Mouse (Mus musculus): Measurements from ENCODE around the gene Tmem136.
A peak's percentile ranks its signal among the peaks of the same experiment; 100 is the strongest.
"Not testable (repeated sequence)": the region's sequence is repeated elsewhere in the genome, so short reads cannot be mapped to it uniquely, and the experiment has no call there.

Tmem136 gene

DNA sequence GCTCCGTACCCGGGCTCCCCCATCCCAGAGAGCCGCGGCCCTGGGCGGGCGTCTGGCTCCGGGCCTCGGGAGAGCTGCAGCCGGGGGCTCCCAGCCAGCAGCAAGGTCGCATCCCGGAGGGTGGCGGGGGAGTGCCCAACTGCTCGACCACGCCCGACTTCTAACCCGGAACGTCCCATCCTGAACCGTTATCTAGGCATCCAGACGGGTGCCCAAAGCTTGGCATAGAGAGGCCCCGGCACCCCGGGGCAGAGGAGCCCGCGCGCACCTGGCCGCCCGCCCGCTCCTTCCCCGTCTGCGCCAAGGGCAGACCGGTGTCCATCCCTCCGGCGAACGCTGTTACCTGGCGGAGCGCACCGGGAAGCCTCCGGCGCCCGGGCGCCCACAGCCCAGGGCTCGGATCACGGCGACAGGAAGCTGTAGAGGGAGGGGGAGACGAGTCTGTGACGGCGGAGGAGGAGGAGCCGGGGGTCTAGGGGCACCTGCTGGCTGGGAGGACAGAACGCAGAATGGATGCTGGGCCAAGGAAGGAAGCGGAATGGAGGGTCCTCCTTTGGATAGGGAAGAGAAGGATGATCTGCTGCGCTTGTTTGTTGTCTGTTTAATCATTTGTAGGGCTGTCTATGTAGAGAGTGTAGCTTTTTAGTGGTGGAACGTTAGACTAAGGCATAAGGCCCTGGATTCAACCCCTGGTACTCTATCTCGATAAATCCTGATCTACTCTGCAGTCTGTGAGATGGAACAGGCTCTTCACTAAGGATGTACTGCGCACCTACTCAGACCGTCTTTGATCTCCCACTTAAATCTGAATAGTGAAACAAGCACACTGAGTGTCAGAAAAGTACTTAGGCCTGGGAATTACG is at the start of gene Tmem136:
Tmem136 (minus strand) TSS at position 437 of the 863 bp plus-strand sequence.
- DNase-seq (ENCODE audit: low read depth, low spot score) = no peak

DNA sequence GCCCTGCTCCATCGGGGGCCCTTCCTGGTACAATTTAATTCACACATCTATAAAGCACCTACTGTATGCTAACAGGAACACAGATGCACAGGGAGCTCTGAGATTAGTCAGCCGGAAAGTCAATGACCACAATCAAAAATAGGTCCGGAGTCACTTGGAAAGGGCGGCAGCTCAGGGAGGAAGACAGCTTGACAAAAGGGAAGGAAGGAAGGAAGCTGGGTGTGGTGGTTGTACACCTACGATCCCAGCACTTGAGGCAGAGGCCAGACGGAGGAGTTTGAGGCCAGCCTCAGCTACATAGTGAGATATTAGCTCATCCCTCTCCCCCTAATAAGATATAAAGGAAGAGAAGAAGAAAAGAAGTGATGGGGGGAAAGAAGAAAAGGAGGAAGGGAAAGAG is 39.6 kb upstream of the Tmem136 start:
- no peak for DNase-seq (ENCODE audit: low read depth, low spot score)

DNA sequence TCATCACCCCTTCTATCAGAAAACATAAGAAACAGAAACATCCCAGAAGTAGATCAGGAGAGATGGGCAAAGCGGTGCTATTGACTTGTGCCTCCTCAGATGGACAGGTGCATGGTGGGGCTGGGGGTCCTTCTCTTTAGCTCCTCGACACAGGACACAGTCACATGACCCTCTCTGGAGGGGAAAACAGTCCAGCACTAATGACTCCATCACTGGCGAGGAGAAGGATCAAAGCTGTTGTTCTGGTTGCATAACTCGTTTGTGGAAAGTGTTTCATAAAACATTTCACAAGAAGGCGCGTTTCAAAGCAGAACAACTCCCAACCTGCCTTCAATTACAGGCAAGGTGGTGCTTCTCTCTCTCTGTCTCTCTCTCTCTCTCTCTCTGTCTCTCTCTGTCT is 35.4 kb upstream of the Tmem136 start:
- DNase-seq (ENCODE audit: low read depth, low spot score) = no peak

DNA sequence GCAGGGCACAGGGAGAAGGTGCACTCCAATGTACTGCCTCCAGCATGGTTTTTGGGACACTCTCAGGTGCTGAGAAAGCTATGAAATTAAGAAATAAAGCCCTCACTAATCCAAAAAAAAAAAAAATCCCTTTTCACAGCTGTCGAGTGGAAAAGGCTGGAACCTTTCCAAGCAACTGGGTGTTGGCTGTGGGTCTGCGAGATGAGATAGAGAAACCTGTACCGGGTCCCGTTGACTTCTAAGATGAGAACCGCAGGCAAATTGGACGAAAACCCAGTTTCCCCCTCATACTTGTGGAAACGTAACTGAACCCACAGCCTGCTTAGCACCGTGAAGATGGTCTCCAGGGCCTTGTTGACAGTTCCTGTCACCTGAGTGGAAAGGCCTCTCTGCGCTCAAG is 34.6 kb upstream of the Tmem136 start:
- DNase-seq (ENCODE audit: low read depth, low spot score) = no peak

DNA sequence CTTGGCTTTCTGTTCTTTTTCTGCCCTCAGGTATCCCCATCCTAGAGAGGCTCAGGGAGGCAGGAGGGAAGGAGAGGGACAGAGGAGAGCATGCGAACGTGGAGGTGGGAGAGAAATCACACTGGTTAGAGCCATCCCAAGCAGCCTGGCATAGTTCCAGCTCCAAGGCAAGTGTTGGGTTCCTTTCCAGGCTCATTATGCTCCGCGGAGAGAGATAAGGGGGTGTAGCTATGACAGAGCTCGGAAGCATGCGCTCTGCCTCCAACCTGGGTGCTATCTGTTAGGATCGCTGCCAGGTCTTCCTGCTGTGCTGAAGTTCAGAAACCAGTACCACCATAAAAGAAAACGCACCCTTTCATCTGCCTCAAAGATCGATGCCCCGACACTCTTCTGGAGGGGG is 33.7 kb upstream of the Tmem136 start:
- DNase-seq (ENCODE audit: low read depth, low spot score) = no peak

DNA sequence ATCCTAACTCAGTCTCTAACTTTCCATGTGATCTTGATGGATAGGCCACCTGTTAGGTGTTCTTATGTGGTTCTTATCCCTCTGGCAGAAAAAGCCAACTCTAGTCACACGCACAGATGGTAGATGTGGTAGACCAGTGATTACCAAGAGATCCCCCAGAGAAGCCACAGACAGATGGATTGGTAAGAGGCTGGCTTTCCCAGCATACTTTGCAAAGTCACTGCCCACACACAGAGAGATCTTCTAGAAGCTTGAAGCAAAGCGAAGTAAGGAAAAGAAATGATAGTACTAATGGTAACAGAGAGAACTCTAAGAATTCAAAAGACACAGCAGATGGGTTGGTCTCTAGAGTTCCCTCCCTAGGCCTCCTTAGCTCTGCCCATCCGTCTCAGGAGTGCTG is 33.1 kb upstream of the Tmem136 start:
- DNase-seq (ENCODE audit: low read depth, low spot score) = no peak

DNA sequence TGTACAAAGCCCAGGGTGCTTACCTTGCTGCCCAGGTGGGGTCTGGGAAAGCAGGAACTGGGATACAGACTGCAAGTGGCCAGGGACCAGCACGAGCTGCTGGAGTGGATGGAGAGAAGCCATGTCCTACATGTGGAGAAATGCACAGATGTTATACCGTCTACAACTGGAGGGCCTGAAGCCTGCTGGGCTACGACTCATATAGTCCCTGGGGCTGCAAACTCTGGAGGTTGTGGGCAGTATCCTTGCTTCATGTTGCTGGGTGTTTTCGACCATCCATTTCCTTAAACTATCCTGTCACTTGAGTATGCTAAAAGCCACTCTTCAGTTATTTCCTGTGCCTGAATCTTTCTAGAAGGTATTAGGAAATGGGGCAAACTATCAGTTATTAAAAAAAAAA is 28.8 kb upstream of the Tmem136 start:
- no peak for DNase-seq (ENCODE audit: low read depth, low spot score)

DNA sequence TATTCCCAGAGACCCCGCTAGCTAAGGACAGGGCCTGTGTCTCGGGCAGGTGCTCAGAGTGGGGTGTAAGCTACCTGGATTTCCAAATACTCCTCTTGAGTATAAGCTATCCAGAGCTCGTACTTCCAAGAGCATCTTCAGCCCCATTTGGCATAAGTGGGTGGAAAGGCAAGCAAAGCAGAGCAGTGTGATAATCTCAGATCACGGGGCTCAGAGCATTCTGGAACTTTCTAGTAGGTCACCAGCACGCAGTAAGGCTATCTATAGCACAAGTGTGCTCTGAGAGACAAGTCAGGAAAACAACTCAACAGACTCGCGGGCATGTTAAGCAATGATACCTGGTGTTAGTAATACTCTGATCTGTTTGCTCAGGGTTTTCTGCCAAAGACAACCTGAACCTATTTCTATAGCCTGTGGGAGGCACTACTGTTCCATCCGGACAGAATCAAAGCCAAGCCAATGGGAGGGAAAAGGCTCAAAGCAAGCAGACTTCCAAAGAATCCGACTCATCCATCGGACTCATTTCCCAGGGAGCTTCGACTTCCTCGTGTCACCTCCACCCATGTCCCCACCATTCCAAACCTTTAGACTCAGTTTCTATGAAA is 27.9 kb upstream of the Tmem136 start:
- DNase-seq (ENCODE audit: low read depth, low spot score) = no peak

DNA sequence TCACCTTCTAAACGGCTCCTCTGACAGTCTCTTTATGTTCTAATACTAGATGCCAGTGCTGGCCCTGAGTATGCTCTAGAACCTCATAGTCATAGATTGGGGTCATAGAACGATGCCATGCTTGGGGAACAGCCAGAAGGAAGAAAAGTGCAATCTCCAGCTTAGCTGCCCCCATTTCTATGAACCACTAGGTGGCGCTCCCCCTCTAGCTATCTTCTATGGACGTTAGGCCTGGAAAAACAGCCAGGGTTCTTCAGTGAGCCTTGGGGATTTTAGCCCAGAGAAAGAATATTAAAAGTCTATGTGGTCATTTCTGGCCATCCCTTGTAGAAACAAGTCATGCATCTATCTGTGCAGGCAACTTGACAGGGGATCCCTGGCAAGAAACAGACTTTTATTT is 25.5 kb upstream of the Tmem136 start:
- peak; percentile 53 for DNase-seq (ENCODE audit: low read depth, low spot score)

DNA sequence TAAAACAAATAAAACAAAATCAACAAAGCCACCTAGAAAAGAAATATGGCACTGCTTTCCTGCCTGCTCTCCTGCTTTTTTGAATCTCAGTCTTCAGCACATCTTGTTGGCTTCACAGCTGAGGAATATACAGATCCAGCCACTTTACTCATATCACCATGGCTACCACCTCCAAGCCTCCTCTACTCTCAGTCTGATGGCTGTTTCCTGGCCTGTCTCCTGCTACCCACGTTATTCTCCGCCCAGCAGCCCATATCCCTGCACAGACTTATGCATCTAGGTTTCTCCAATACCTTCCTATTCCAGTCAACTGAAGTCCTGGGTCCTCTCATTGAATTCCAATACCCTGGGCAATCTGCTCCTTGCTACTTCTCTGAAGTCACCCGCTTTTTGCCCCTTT is 17.2 kb upstream of the Tmem136 start:
- DNase-seq (ENCODE audit: low read depth, low spot score) = no peak

DNA sequence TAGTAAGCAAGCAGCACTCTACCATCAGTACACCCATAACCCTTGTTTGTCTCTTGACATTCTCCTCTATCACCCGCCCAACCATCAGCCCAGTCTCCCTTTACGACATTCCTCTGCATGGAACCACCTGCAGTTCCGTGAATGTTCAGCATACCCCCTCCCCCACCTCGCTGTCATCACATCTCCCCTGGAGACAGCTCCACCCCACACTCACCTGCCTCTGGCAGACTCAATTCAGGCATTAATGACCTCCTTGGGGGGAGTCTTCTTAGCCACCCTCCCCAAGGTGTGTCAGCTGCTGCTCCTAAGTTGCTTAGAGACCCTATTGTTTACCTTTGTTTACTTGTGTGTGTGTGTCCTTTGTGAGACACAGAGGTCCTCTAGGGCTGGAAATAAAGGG is 16.0 kb upstream of the Tmem136 start:
- no peak for DNase-seq (ENCODE audit: low read depth, low spot score)

DNA sequence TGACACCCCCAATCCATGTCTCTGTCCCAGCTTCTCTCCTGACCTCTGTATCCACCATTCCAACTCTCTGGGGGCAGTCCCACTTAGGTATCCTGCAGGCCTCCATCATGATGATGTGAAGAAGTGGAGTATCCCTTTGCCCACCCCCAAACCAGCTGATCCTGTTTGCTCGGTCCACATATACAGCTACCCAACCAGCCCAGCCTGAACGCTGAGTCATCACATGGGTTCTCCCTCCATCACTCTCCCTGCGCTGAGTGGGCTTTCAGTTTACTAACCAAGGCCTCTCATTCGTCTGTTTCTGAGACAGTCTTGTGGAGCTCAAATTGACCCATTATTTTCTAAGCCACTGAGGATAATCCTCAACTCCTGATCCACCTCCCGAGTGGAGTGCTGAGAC is 15.6 kb upstream of the Tmem136 start:
- no peak for DNase-seq (ENCODE audit: low read depth, low spot score)

DNA sequence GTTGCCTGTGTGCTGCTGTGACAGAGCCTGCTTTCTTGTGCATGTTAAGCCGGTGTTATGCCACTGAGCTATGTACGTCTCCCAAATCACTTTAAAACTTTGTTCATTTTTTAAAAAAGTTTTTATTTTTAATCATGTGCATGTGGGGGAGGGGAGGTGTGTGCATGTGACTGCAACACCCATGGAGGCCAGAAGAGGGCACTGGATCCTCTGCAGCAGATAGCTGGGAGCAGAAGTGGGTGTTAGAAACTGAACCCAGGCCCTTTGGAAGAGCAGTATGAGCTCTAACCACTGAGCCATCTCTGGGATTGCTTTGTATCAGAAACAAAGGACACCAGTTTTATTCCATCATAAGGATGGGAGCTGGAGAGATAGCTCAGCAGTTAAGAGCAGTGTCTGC is 14.3 kb upstream of the Tmem136 start:
- no peak for DNase-seq (ENCODE audit: low read depth, low spot score)

DNA sequence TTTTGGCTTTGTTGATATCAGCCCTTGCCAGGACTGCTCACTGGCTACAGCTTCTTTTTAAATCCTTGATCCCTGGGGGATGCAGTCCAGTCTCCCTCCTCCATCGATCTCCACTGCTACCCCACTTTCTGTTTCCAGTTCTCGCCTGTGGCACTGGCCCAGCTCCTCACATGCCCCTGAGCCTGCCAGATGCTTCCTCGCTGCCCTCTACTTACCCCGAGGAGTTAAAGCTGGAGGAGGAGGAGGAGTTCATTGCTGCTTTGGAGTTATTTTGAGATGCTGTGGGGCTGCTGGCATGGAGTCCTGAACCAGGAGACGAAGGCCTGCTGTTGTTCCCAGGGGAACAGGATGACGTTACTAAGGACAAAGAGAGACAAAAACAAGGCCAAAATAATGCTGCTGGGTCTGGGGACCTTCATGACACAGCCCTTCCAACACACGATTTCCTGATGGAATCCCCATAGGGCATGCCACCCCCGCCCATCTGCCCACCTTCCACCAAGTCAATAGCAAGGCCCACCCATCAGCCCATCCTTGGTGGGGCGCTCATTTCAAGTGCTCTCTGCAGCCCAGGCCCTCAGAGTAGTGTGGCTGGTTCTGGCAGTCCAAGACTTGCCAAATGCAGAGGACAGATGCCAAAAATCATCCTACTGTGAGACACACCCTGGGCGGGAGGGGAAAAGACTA is 10.9 kb upstream of the Tmem136 start:
- no peak for DNase-seq (ENCODE audit: low read depth, low spot score)

DNA sequence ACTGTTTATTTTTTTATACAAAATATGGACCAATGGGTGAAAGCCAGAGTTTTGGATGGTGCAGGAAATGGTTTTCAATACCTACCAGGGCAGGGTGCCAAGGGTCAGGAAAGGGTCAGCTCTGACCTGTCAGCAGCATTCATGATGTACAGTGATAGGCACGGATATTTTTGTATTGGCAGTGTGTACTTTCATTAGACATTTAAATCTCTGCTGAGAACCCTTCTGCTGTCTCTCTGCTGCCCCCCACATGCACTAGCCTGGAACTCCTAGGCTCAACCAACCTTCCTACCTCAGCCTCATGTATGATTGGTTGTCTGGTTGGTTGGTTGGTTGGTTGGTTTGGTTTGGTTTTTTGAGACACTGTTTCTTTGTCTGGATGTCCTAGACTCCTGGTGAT is 6.0 kb upstream of the Tmem136 start:
- DNase-seq (ENCODE audit: low read depth, low spot score) = no peak

DNA sequence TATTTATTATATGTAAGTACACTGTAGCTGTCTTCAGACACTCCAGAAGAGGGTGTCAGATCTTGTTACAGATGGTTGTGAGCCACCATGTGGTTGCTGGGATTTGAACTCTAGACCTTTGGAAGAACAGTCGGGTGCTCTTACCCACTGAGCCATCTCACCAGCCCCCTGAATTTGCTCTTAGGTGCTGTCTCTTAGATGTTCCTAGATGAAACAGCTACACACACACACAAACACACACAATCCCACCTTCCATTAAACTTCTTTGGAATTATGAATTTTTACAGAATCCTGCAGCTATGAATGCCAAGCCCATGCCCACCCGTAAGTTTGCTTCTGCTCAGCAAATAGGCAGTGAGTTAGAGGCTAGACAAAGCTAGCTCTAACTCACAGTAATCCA is 5.6 kb upstream of the Tmem136 start:
- not testable (repeated sequence) for DNase-seq (ENCODE audit: low read depth, low spot score)

DNA sequence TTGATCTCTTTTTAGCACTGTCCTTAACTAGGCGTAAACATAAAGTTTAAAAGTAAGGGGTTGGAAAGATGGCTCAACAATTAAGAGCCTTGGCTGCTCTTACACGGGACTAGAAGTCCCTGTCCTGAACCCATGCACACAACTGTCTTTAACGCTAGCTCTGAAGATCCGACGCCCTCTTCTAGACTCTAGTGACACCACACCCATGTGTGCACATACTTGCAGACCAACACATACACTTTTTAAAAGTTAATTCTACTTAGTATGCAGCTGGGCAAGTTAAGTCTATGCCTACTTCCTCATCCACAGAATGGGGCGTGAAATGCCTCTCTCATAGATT is 597 bp upstream of the Tmem136 start:
- DNase-seq (ENCODE audit: low read depth, low spot score) = no peak

DNA sequence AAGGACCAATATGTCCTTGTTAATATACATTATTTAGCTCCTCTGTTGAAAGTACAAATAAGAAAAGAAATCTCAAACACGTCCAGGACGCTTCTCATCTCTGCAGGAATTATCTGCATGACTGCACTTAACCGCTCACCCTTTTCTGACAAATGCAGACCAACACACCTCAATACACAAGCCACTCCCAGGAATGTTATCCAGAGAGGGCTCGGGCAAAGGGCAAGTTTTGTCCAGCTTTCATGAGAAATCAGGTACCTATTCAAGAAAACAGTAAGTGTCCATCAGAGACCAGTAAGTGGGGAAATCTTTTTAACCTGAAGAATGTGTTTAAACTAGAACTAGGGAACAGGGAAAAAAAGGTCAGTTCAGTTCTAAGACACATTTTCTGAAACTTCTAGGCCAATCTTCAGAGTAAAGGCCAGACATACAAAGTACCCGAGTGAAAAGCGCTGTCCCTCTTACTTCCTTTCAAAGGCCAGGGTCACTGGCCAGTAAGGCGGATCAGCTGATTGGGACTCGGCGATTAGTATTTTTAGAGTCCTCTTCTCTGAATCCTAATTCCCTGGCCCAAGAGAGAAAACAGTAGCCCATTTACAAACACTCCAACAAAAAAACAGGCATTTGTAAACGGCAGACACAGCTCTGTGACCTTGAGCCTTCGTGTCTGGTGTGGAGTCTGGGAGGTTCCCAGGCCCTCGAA is 788 bp downstream of the Tmem136 start:
- DNase-seq (ENCODE audit: low read depth, low spot score) = no peak

DNA sequence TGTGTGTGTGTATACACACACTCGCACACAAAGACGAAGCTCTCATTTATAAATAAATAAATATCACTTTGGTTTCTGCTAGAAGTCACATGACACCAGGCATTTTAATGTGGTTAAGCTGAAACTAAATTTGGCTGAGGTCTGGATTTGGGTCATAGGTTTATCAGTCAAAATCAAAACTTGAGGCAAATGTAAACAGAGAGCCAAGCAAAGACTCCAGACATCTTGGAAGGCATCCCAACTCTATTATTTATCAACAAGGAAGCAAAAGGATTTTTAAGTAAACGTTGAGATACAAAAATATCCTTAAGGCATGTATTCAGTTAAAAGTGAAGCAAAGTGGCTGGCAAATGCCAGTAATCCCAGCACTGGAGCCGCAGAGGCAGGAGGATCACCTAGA is 1.5 kb downstream of the Tmem136 start:
- DNase-seq (ENCODE audit: low read depth, low spot score) = no peak

DNA sequence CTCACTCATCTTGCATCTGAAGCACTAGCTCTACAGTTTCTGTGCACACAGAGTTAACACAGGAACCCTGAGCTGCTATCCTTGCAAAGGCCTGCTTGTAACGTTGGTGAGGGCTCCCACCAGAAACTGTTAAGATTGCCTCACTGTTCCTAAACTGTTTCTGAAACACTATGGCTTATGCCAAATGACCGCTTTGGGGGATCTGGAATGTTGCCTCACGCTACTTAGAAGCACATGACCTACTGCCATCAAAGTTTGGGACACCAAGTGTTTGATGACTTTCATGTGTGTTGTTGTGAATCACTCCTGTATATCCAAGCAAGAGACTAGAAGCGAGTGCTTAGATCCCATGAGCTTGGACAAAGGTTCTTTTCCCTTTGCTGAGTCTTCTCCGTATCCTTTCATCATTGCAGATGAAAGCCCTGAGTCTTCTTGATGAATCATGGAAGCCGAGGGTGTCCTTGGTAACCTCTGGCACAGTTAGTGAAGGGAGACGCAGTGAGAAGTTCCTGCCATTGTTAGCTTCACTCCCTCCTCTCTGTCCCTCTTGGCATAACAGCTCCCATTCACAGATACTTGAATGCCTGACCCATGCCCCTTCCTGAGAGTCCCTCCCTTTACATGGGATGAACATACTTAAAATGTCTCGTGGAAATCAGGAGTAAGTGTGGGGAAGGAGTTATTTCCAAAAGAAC is 5.9 kb downstream of the Tmem136 start:
- no peak for DNase-seq (ENCODE audit: low read depth, low spot score)

DNA sequence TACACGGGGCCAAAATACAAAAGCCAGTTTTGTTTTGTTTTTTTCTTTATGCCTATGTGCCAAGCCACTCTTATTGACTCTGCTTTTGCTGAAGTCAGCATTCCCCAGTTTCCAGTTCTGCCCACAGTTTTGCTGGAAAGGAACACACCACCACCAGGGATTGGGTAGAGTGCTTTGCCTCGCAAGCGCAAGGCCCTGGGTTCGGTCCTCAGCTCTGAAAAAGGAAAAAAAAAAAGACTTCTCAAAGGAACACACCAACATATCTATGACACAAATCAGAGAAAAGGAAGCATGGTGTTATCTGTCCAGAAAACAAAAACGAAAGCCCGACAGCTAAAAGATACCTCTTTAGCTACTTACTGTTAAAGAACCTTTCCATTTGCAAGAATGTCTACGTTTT is 7.2 kb downstream of the Tmem136 start:
- DNase-seq (ENCODE audit: low read depth, low spot score) = no peak

DNA sequence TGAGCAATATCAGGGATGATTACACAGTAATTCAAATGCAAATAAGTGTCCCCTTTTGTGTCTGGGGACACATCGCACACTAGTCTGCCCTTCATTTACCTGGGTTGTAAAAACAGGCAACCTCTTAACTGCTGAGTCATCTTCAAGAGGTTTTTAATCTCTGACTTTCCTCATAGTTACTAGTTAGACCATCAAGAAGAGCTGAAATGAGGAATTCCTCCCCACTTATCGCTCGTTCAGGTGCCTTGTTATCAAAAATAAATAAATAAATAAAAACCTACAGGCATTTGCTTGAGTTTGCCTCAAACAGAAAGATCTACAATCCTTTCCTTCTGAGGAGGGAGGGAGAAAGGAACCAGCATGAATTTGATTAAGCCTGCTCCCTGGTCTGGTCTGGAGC is 7.6 kb downstream of the Tmem136 start:
- no peak for DNase-seq (ENCODE audit: low read depth, low spot score)
